Mouse (Mus musculus): ENCODE measurements around the gene Ccl7. TPM values are rescaled to one million over a fixed set of nuclear protein-coding genes. Genes with fewer than 3 reads are reported as not detected.

Gene Ccl7
- polyA plus RNA-seq (2015; fragmentation: Nextera tagmentation; extraction: Ambion mirVana): 0.72 and 1.6 TPM in 2 replicates

DNA sequence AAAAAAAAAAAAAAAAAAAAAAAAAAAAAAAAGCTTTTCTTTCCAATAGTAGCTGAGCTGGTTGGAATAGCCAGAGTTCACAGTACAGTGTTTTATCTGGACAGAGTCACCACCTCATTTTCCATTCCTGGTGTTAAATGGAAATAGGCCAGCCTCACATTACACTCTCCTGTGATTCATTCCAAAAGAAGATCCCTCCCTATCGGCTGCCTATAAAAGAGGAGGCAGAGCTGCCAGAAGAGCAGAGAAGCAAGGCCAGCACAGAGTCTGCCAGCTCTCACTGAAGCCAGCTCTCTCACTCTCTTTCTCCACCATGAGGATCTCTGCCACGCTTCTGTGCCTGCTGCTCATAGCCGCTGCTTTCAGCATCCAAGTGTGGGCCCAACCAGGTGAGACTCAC, at the start of gene Ccl7:
TSS of gene Ccl7 (plus strand) at position 242 of the 400 bp plus-strand sequence.

DNA sequence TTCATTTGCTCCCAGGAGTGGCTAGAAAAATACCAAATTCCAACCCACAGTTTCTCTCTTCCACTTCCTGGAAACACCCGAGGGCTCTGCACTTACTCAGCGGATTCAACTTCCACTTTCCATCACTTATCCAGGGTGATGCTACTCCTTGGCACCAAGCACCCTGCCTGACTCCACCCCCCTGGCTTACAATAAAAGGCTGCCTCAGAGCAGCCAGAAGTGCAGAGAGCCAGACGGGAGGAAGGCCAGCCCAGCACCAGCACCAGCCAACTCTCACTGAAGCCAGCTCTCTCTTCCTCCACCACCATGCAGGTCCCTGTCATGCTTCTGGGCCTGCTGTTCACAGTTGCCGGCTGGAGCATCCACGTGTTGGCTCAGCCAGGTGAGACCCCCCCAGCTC, 10.2 kb upstream of the Ccl7 start, which contains the start of gene Ccl2:
TSS of gene Ccl2 (plus strand) at position 216 of the 400 bp plus-strand sequence.

DNA sequence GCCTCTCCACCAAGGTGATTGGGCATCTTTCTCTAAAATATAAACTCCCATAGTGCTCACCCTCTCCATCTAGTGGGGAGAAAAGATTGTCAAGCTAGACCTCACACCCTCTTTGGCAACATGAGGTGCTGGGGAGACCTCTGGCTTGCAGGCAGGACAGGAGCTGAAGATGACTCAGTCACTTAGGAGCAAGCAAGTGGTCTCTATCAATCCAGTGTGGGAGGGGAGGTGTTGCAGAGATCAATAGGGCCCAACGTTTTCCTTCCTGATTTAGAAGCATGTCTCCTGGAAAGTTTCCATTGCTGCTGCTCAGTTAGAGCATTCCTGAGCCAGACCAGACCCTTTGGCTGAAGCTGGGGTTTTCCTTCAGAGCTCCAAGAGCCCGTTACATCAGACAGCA, 7.0 kb upstream of the Ccl7 start, which contains the start of gene Gm17268:
TSS of gene Gm17268 (minus strand) at position 28 of the 400 bp plus-strand sequence.

DNA sequence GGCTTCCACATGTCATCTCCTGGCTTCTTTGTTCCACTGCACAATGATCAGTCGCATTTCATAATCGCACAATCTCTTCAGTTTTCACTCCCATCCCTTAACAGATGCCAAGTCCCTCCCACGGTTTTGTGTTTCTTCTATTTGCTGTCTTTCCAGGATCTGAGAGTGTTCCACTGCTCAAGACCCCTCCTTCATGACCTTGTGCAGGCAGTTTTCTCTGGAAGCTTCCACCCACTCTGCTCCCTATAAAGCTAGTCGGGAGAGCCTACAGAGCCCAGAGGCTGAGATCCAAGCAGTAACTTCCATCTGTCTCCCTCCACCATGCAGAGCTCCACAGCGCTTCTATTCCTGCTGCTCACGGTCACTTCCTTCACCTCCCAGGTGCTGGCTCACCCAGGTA, 12.1 kb downstream of the Ccl7 start, which contains the start of gene Ccl11:
TSS of gene Ccl11 (plus strand) at position 178 of the 400 bp plus-strand sequence.

Other genes with a start within 250 kb of the Ccl7 start
- not detected in 2 replicates for gene 5530401A14Rik, start 185.0 kb upstream of the Ccl7 start, polyA plus RNA-seq (2015; fragmentation: Nextera tagmentation; extraction: Ambion mirVana)
- gene Asic2, start 77.3 kb upstream of the Ccl7 start, polyA plus RNA-seq (2015; fragmentation: Nextera tagmentation; extraction: Ambion mirVana): 1.2 and 1.5 TPM in 2 replicates
- gene Ccl2, start 10.1 kb upstream of the Ccl7 start, polyA plus RNA-seq (2015; fragmentation: Nextera tagmentation; extraction: Ambion mirVana): 1.3 and 2.0 TPM in 2 replicates
- not detected in 2 replicates for gene Gm17268, start 7.2 kb upstream of the Ccl7 start, polyA plus RNA-seq (2015; fragmentation: Nextera tagmentation; extraction: Ambion mirVana)
- gene Ccl11, start 12.1 kb downstream of the Ccl7 start, polyA plus RNA-seq (2015; fragmentation: Nextera tagmentation; extraction: Ambion mirVana): 1.6 and 2.2 TPM in 2 replicates
- gene Ccl12, start 56.1 kb downstream of the Ccl7 start, polyA plus RNA-seq (2015; fragmentation: Nextera tagmentation; extraction: Ambion mirVana): 0.29 and 1.6 TPM in 2 replicates
- gene Ccl8, start 69.5 kb downstream of the Ccl7 start, polyA plus RNA-seq (2015; fragmentation: Nextera tagmentation; extraction: Ambion mirVana): 0.65 TPM in 1 of 2 replicates, not detected in the other